Mouse (Mus musculus) embryonic facial prominence, embryonic 12.5 days (tissue): ENCODE data around the gene Ip6k3. TPM values are rescaled to one million over a fixed set of nuclear protein-coding genes. Genes with fewer than 3 reads are reported as not detected.

Source experiments
- ATAC-seq: fragments of 200-750 bp; cut with Nextera tagmentation; 2 replicates; pipeline ENCODE4 v1.8.0; 2017; ENCODE audit not compliant: insufficient number of reproducible peaks, insufficient read depth, low FRiP score, low TSS enrichment
- H3K27ac ChIP-seq: fragments of 300-500 bp; sonication (generic); 2 replicates; pipeline ENCODE4 v1.5.1; 2016; ENCODE audit warnings: mild to moderate bottlenecking
- H3K27me3 ChIP-seq: fragments of 300-500 bp; sonication (generic); 2 replicates; pipeline ENCODE4 v1.6.1; 2016; ENCODE audit warnings: mild to moderate bottlenecking, moderate library complexity
- H3K36me3 ChIP-seq: fragments of 300-500 bp; sonication (generic); 2 replicates; pipeline ENCODE4 v1.6.1; 2016; ENCODE audit warnings: mild to moderate bottlenecking
- H3K4me1 ChIP-seq: fragments of 300-500 bp; sonication (generic); 2 replicates; pipeline ENCODE4 v1.6.1; 2016
- H3K4me2 ChIP-seq: fragments of 300-500 bp; sonication (generic); replicated peaks from 2 replicates; pipeline ENCODE4 v1.6.1; 2016; ENCODE audit warnings: mild to moderate bottlenecking, moderate library complexity
- H3K4me3 ChIP-seq: fragments of 300-500 bp; sonication (generic); 2 replicates; pipeline ENCODE4 v1.5.1; 2016; ENCODE audit warnings: mild to moderate bottlenecking
- H3K9ac ChIP-seq: fragments of 300-500 bp; sonication (generic); 2 replicates; pipeline ENCODE4 v1.6.1; 2016; ENCODE audit warnings: mild to moderate bottlenecking, moderate library complexity
- H3K9me3 ChIP-seq: fragments of 300-500 bp; sonication (generic); 2 replicates; pipeline ENCODE4 v1.6.1; 2016; ENCODE audit warnings: mild to moderate bottlenecking, moderate library complexity
- WGBS: fragments of 180-500 bp; shearing (Covaris S2); methylation state at CpG from one replicate; pipeline ENCODE4 v1.1.7; 2016; 5-methylcytosine and 5-hydroxymethylcytosine counted together
- polyA plus RNA-seq: library from polyadenylated mRNA; unstranded; fragments of >200 nt; fragmentation: Nextera tagmentation; extraction: Ambion mirVana; gene quantifications from 2 replicates; pipeline ENCODE4 v1.2.1, GENCODE M21; 2016

Gene Ip6k3
- polyA plus RNA-seq, 1 experiment from 2014 or later = 0.35 TPM

- H3K4me3 ChIP-seq = no peak overlapping the region
These were observed 37.8 kb downstream of the Ip6k3 start for GRCm38 (mm10) chr17:27129819-27130218.

GRCm38 (mm10) chr17:27129291-27129690 lies 38.3 kb downstream of the Ip6k3 start:
- ATAC-seq = no peak
- H3K4me3 ChIP-seq = no peak overlapping the region
- H3K9me3 ChIP-seq = no peaks in the 10 kb centered on the region
- peaks cover 22% of the 10 kb centered on the region for H3K36me3 ChIP-seq
- H3K4me1 ChIP-seq = peaks cover 38% of the 10 kb centered on the region
- WGBS = 84% methylated on average over 13 of the region's 13 CpGs
- no peak overlapping the region for H3K27ac ChIP-seq
- peak overlapping the region; percentile 3; the same call in 1 of the 2 replicates for H3K9ac ChIP-seq
- H3K27me3 ChIP-seq = no peaks in the 10 kb centered on the region
- no peak overlapping the region for H3K4me2 ChIP-seq

More at GRCm38 (mm10) chr17:27129819-27130218, 37.8 kb downstream of the Ip6k3 start:
- Histone ChIP-seq H3K27ac (no peak overlapping the region), H3K4me1 (peaks cover 38% of the 10 kb centered on the region), H3K27me3 (no peaks in the 10 kb centered on the region), H3K9me3 (no peaks in the 10 kb centered on the region), H3K4me2 (no peak overlapping the region), H3K9ac (0 out of 2 replicates have a peak overlapping the region, but pooled peaks have one; percentile 3), H3K36me3 (peaks cover 21% of the 10 kb centered on the region)
- WGBS = 86% methylated on average over 7 of the region's 7 CpGs
- ATAC-seq = no peak

GRCm38 (mm10) chr17:27128189-27128588 lies 39.4 kb downstream of the Ip6k3 start:
- no peak overlapping the region for H3K27ac ChIP-seq
- no peak overlapping the region for H3K4me2 ChIP-seq
- 90% methylated on average over 5 of the region's 5 CpGs for WGBS
- no peaks in the 10 kb centered on the region for H3K9me3 ChIP-seq
- peaks cover 33% of the 10 kb centered on the region for H3K36me3 ChIP-seq
- no peaks in the 10 kb centered on the region for H3K27me3 ChIP-seq
- no peak overlapping the region for H3K9ac ChIP-seq
- no peak for ATAC-seq
- peaks cover 35% of the 10 kb centered on the region for H3K4me1 ChIP-seq
- no peak overlapping the region for H3K4me3 ChIP-seq

- H3K36me3 ChIP-seq = peaks cover 45% of the 10 kb centered on the region
- H3K9ac ChIP-seq = no peak overlapping the region
- no peak overlapping the region for H3K4me2 ChIP-seq
- 84% methylated on average over 10 of the region's 10 CpGs for WGBS
- H3K4me1 ChIP-seq = peaks cover 25% of the 10 kb centered on the region
- H3K9me3 ChIP-seq = no peaks in the 10 kb centered on the region
- no peak overlapping the region for H3K4me3 ChIP-seq
- no peaks in the 10 kb centered on the region for H3K27me3 ChIP-seq
- no peak for ATAC-seq
- no peak overlapping the region for H3K27ac ChIP-seq
These were observed 40.6 kb downstream of the Ip6k3 start for GRCm38 (mm10) chr17:27126974-27127373.

- Histone ChIP-seq H3K36me3 (peaks cover 55% of the 10 kb centered on the region), H3K27ac (no peak overlapping the region), H3K9ac (0 out of 2 replicates have a peak overlapping the region, but pooled peaks have one; percentile 27), H3K9me3 (no peaks in the 10 kb centered on the region), H3K4me2 (no peak overlapping the region), H3K4me3 (no peak overlapping the region), H3K27me3 (no peaks in the 10 kb centered on the region), H3K4me1 (peaks cover 20% of the 10 kb centered on the region)
- no peak for ATAC-seq
- 81% methylated on average over 11 of the region's 11 CpGs for WGBS
These were observed 41.9 kb downstream of the Ip6k3 start for GRCm38 (mm10) chr17:27125669-27126202.

- no peak for ATAC-seq
- Histone ChIP-seq H3K4me1 (peaks cover 20% of the 10 kb centered on the region), H3K27me3 (no peaks in the 10 kb centered on the region), H3K4me2 (no peak overlapping the region), H3K27ac (no peak overlapping the region), H3K4me3 (no peak overlapping the region), H3K9ac (0 out of 2 replicates have a peak overlapping the region, but pooled peaks have one; percentile 27), H3K9me3 (no peaks in the 10 kb centered on the region), H3K36me3 (peaks cover 55% of the 10 kb centered on the region)
- WGBS = 37% methylated on average over 12 of the region's 12 CpGs
These were observed 42.4 kb downstream of the Ip6k3 start for GRCm38 (mm10) chr17:27125185-27125584.

- H3K27ac ChIP-seq = peak overlapping the region; percentile 30; the same call in 1 of the 2 replicates
- H3K36me3 ChIP-seq = peaks cover 54% of the 10 kb centered on the region
- H3K4me3 ChIP-seq = no peak overlapping the region
- no peak overlapping the region for H3K9ac ChIP-seq
- H3K9me3 ChIP-seq = no peaks in the 10 kb centered on the region
- no peaks in the 10 kb centered on the region for H3K27me3 ChIP-seq
- WGBS = 83% methylated on average over 7 of the region's 7 CpGs
- no peak for ATAC-seq
- peaks cover 17% of the 10 kb centered on the region for H3K4me1 ChIP-seq
- no peak overlapping the region for H3K4me2 ChIP-seq
These were observed 43.7 kb downstream of the Ip6k3 start for GRCm38 (mm10) chr17:27123813-27124375.

DNA sequence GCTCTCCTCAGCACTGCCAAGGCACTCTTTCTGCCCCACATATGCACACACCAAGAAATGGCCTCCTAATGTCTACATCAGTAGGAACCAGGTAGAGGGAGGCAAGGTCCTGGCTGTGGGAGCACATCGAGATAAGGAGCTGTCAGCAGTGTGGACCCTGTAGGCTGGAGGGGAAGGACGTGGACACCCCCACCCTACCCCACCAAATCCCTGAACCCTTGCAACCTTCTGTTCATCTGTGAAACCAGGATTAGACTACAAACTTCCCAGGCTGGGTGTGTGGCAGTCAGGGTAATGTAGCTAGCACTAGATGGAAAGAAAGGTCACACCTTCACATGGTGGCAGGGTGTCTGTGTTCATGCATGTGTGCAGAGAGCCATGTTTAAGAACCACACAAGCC lies 44.5 kb downstream of the Ip6k3 start:
- Histone ChIP-seq H3K27ac (no peak overlapping the region), H3K4me3 (no peak overlapping the region), H3K9ac (no peak overlapping the region), H3K27me3 (no peaks in the 10 kb centered on the region), H3K4me2 (no peak overlapping the region), H3K4me1 (peaks cover 17% of the 10 kb centered on the region), H3K9me3 (no peaks in the 10 kb centered on the region), H3K36me3 (peaks cover 54% of the 10 kb centered on the region)
- 95% methylated on average over 2 of the region's 2 CpGs for WGBS
- ATAC-seq = no peak

GRCm38 (mm10) chr17:27122701-27123100 lies 44.9 kb downstream of the Ip6k3 start:
- no peak overlapping the region for H3K4me2 ChIP-seq
- H3K4me3 ChIP-seq = no peak overlapping the region
- peaks cover 17% of the 10 kb centered on the region for H3K4me1 ChIP-seq
- 87% methylated on average over 11 of the region's 11 CpGs for WGBS
- no peak overlapping the region for H3K9ac ChIP-seq
- peaks cover 54% of the 10 kb centered on the region for H3K36me3 ChIP-seq
- no peaks in the 10 kb centered on the region for H3K27me3 ChIP-seq
- H3K9me3 ChIP-seq = no peaks in the 10 kb centered on the region
- H3K27ac ChIP-seq = no peak overlapping the region
- ATAC-seq = no peak

DNA sequence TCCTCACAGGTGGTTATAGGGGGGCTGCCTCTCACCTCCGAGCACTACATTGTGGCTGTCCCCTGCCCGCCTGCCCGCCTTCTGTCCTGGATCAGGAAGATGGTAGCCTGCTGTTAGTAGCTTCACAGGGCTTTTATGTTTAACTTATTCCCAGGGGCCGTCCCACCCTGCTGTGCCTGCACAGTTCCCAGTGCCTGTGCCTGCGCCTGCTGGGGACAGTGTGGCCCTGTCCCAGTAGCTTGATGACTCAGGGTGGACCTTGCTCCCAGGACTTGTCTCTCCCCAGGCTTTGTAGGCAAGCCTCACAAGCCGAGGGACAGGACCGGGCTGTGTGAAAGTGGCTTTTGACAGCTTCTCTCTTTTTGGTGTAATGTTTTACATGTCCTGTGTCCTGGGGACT lies 45.8 kb downstream of the Ip6k3 start:
- no peak overlapping the region for H3K9ac ChIP-seq
- H3K9me3 ChIP-seq = no peaks in the 10 kb centered on the region
- H3K4me1 ChIP-seq = peaks cover 17% of the 10 kb centered on the region
- WGBS = 82% methylated on average over 7 of the region's 7 CpGs
- H3K27me3 ChIP-seq = no peaks in the 10 kb centered on the region
- no peak overlapping the region for H3K27ac ChIP-seq
- no peak overlapping the region for H3K4me2 ChIP-seq
- ATAC-seq = no peak
- H3K36me3 ChIP-seq = peaks cover 55% of the 10 kb centered on the region
- H3K4me3 ChIP-seq = no peak overlapping the region

DNA sequence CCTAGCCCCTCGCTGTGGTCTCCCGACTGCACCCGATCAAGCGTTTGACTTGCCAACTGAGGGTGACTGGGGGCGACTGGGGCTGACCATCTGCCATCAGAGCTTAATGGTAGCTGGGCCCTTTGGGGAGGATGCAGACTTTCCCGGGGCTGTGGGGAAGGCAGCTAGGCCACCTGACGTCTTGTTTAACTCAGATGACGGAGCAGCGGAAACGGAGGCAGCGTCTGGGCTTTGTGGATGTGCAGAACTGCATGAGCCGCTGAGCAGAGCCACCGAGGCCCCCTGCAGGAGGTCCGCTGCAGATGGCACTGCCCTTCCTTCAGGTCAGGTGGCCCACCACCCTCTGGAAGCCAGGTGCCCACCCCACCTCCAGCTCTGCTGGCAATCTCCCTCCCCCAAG lies 46.3 kb downstream of the Ip6k3 start:
- ATAC-seq = no peak
- peaks cover 17% of the 10 kb centered on the region for H3K4me1 ChIP-seq
- 48% methylated on average over 14 of the region's 14 CpGs for WGBS
- no peak overlapping the region for H3K4me3 ChIP-seq
- H3K4me2 ChIP-seq = no peak overlapping the region
- no peak overlapping the region for H3K9ac ChIP-seq
- H3K9me3 ChIP-seq = no peaks in the 10 kb centered on the region
- H3K27ac ChIP-seq = no peak overlapping the region
- H3K27me3 ChIP-seq = no peaks in the 10 kb centered on the region
- peaks cover 58% of the 10 kb centered on the region for H3K36me3 ChIP-seq

DNA sequence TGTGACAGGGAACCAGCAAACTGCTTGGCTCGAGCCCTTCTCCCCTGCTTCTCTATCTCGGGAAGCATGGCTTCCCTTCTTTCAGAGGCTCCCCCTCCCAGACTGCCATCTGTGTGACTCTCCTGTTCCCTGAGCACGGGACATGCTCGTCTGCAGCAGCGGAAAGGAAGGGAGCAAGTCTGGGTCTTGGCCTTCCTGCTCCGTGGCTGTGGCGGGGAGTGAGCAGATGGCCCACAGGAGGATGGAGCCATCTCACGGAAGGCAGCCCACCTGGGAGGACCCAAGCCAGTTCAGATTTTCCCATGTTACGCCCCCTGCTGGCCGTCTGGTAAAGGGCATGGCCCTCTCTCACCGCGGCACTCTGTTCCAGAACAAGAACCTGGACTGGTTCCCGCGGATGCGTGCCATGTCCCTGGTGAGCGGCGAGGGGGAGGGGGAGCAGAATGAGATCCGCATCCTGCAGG lies 47.0 kb downstream of the Ip6k3 start:
- Histone ChIP-seq H3K4me2 (0 out of 2 replicates have a peak overlapping the region, but pooled peaks have one; percentile 14), H3K9ac (0 out of 2 replicates have a peak overlapping the region, but pooled peaks have one; percentile 10), H3K27ac (no peak overlapping the region), H3K4me1 (peaks cover 17% of the 10 kb centered on the region), H3K4me3 (no peak overlapping the region), H3K36me3 (peaks cover 60% of the 10 kb centered on the region), H3K9me3 (no peaks in the 10 kb centered on the region), H3K27me3 (no peaks in the 10 kb centered on the region)
- no peak for ATAC-seq
- WGBS = 10% methylated on average over 18 of the region's 18 CpGs
